Mouse (Mus musculus) left cerebral cortex, adult 2 months (tissue): ENCODE measurements around the gene Gm7247. TPM values are rescaled to one million over a fixed set of nuclear protein-coding genes. Genes with fewer than 3 reads are reported as not detected.
"Not testable (repeated sequence)": the region's sequence is repeated elsewhere in the genome, so short reads cannot be mapped to it uniquely, and the experiment has no call there.

Source experiments
- DNase-seq, 2 experiments: peaks; one replicate each; pipeline ENCODE4 v3.0.0; 2021 to 2022; ENCODE audit warnings: low spot score in 2 of 2, mixed read lengths in 1 of 2; ENCODE audit errors: extremely low spot score in 1 of 2
- H3K27ac ChIP-seq: fragments of 200-600 bp; 2 replicates; pipeline ENCODE4 v1.8.1; 2022
- H3K4me3 ChIP-seq: fragments of 200-600 bp; 2 replicates; pipeline ENCODE4 v1.8.1; 2022
- CTCF ChIP-seq: fragments of 200-600 bp; IDR thresholded peaks from 2 replicates; pipeline ENCODE4 v1.8.1; 2022; ENCODE audit warnings: antibody characterized with exemption, mild to moderate bottlenecking, moderate library complexity
- intact Hi-C: fragments of 180-260 bp; cut with DNase I; formaldehyde crosslinking; loops from one replicate; pipeline ENCODE4 v1.15.1; 2025
- long read RNA-seq, 2 experiments: library from polyadenylated mRNA; stranded (forward); transcript quantifications; one replicate each; pipeline ENCODE4 v2.0.0; 2021; ENCODE audit warnings: borderline mapping rate in 2 of 2
- total RNA-seq, 2 experiments: library from RNA; stranded (reverse); gene quantifications; 2 replicates each; pipeline ENCODE4 v1.2.3; 2021

Gm7247 gene
- not detected for total RNA-seq
- long read RNA-seq, experiment 1, result 0 reads
- long read RNA-seq, experiment 2, partial matches to known transcripts, result 0 of 1 reads
- long read RNA-seq, experiment 2, other reads (novel, unspliced or antisense), result 1 of 1 reads

GRCm38 (mm10) chr14:51361456-51361855 is at the start of gene Gm7247:
Gene Gm7247, plus strand, starts transcription at chr14:51361756.
- Histone ChIP-seq H3K27ac (no peak within 1 kb of the TSS), H3K4me3 (no peak within 1 kb of the TSS)
- intact Hi-C loops, result no loop called here
- no peak for TF ChIP-seq CTCF
- DNase-seq, result no peak

- Histone ChIP-seq H3K4me3 (no peak overlapping the region), H3K27ac (no peak overlapping the region)
- TF ChIP-seq CTCF, result no peak
- intact Hi-C loops, result no loop called here
- no peak for DNase-seq
These were observed 37.6 kb upstream of the Gm7247 start for GRCm38 (mm10) chr14:51324001-51324400.

- Histone ChIP-seq H3K4me3 (no peak overlapping the region), H3K27ac (no peak overlapping the region)
- no peak for DNase-seq
- intact Hi-C loops, result loop anchor here (2.0 to 5.0 kb wide), 2 partner anchors 169 to 244 kb away; no protein-coding TSS in a partner anchor
- TF ChIP-seq CTCF, result peak; percentile 55
These were observed 15.5 kb upstream of the Gm7247 start for GRCm38 (mm10) chr14:51346027-51346426.

GRCm38 (mm10) chr14:51358111-51358982 is 3.2 kb upstream of the Gm7247 start:
- TF ChIP-seq CTCF, result no peak
- peak; percentile 68 to 69 for DNase-seq
- no peak overlapping the region for H3K27ac ChIP-seq
- intact Hi-C loops, result no loop called here
- peak overlapping the region; percentile 39 for H3K4me3 ChIP-seq

- Histone ChIP-seq H3K4me3 (no peak overlapping the region), H3K27ac (no peak overlapping the region)
- no peak for DNase-seq
- intact Hi-C loops, result no loop called here
- TF ChIP-seq CTCF, result no peak
These were observed 21.2 kb downstream of the Gm7247 start for GRCm38 (mm10) chr14:51382805-51383204.

- intact Hi-C loops, result no loop called here
- no peak overlapping the region for H3K4me3 ChIP-seq
- no peak for DNase-seq
- no peak for TF ChIP-seq CTCF
- H3K27ac ChIP-seq, result no peak overlapping the region
These were observed 22.8 kb downstream of the Gm7247 start for GRCm38 (mm10) chr14:51384351-51384750.

- TF ChIP-seq CTCF, result no peak
- no peak for DNase-seq
- intact Hi-C loops, result no loop called here
- Histone ChIP-seq H3K27ac (no peak overlapping the region), H3K4me3 (no peak overlapping the region)
These were observed 24.2 kb downstream of the Gm7247 start for GRCm38 (mm10) chr14:51385741-51386140.

GRCm38 (mm10) chr14:51387768-51388167 is 26.2 kb downstream of the Gm7247 start:
- no peak for DNase-seq
- Histone ChIP-seq H3K27ac (no peak overlapping the region), H3K4me3 (no peak overlapping the region)
- TF ChIP-seq CTCF, result no peak
- intact Hi-C loops, result no loop called here

GRCm38 (mm10) chr14:51388222-51388621 is 26.7 kb downstream of the Gm7247 start:
- no peak for DNase-seq
- TF ChIP-seq CTCF, result no peak
- Histone ChIP-seq H3K27ac (no peak overlapping the region), H3K4me3 (no peak overlapping the region)
- intact Hi-C loops, result no loop called here

- TF ChIP-seq CTCF, result no peak
These were observed 49.0 kb downstream of the Gm7247 start, which contains the start of gene Vmn2r88 for GRCm38 (mm10) chr14:51410520-51410919. Gene Vmn2r88, plus strand, starts transcription at chr14:51410820.

GRCm38 (mm10) chr14:51423885-51424284 is 62.3 kb downstream of the Gm7247 start:
- intact Hi-C loops, result no loop called here
- TF ChIP-seq CTCF, result no peak
- DNase-seq, result no peak
- Histone ChIP-seq H3K4me3 (no peak overlapping the region), H3K27ac (no peak overlapping the region)

More at GRCm38 (mm10) chr14:51410520-51410919, 49.0 kb downstream of the Gm7247 start, which contains the start of gene Vmn2r88:
- intact Hi-C loops, result no loop called here
- H3K4me3 ChIP-seq, result no peak within 1 kb of the TSS
- H3K27ac ChIP-seq, result no peak within 1 kb of the TSS
- no peak for DNase-seq

- DNase-seq, H3K27ac ChIP-seq, intact Hi-C loops: not testable (repeated sequence)
These were observed 68.6 kb downstream of the Gm7247 start for GRCm38 (mm10) chr14:51430138-51430537.

More at GRCm38 (mm10) chr14:51430138-51430537, 68.6 kb downstream of the Gm7247 start:
- H3K4me3 ChIP-seq, result not testable (repeated sequence)
